Mouse (Mus musculus) small intestine, adult 2 months (tissue): ENCODE measurements around the gene Syt17.

ENCODE experiments used
- CTCF ChIP-seq: fragments of 200-500 bp; IDR thresholded peaks from 2 replicates; pipeline ENCODE4 v1.5.1; 2012; ENCODE audit warnings: low read depth, mild to moderate bottlenecking, control low read depth, inconsistent platforms, low read length, moderate library complexity, mixed read lengths; ENCODE audit not compliant: insufficient replicate concordance, insufficient read length; ENCODE audit errors: extremely low read depth
- POLR2A ChIP-seq: fragments of 200-500 bp; IDR thresholded peaks from 2 replicates; pipeline ENCODE4 v1.6.1; 2012; ENCODE audit warnings: low read depth, mild to moderate bottlenecking, control low read depth, inconsistent platforms, low read length, moderate library complexity

GRCm38 (mm10) chr7:118414183-118414582 is 33.8 kb downstream of the Syt17 start:
- TF ChIP-seq CTCF (no peak), POLR2A (no peak)
